Mouse (Mus musculus) liver, embryonic 11.5 days (tissue): ENCODE results near the gene Folr1. TPM values are rescaled to one million over a fixed set of nuclear protein-coding genes. Genes with fewer than 3 reads are reported as not detected.

Experiments used
- ATAC-seq: fragments of 200-750 bp; cut with Nextera tagmentation; replicated peaks from 2 replicates; pipeline ENCODE4 v1.8.0; 2017; ENCODE audit warnings: moderate number of reproducible peaks, mild to moderate bottlenecking, moderate TSS enrichment, moderate library complexity; ENCODE audit not compliant: low FRiP score
- DNase-seq: peaks from one replicate; pipeline ENCODE4 v3.0.0-alpha.2; 2017; ENCODE audit warnings: low spot score
- H3K27ac ChIP-seq: fragments of 300-500 bp; sonication (generic); 2 replicates; pipeline ENCODE4 v1.5.1; 2014; ENCODE audit warnings: mild to moderate bottlenecking, low read depth, low read length, control low read depth
- H3K27me3 ChIP-seq: fragments of 300-500 bp; sonication (generic); replicated peaks from 2 replicates; pipeline ENCODE4 v1.6.1; 2014; ENCODE audit warnings: low read length, mixed read lengths; ENCODE audit not compliant: control insufficient read depth, insufficient read depth
- H3K36me3 ChIP-seq: fragments of 300-500 bp; sonication (generic); 2 replicates; pipeline ENCODE4 v1.6.1; 2014; ENCODE audit warnings: mild to moderate bottlenecking, low read length, moderate library complexity, mixed read lengths; ENCODE audit not compliant: control insufficient read depth, insufficient read depth
- H3K4me1 ChIP-seq: fragments of 300-500 bp; sonication (generic); replicated peaks from 2 replicates; pipeline ENCODE4 v1.6.1; 2014; ENCODE audit warnings: low read length, mixed read lengths; ENCODE audit not compliant: control insufficient read depth, insufficient read depth
- H3K4me2 ChIP-seq: fragments of 300-500 bp; sonication (generic); 2 replicates; pipeline ENCODE4 v1.6.1; 2014; ENCODE audit warnings: mild to moderate bottlenecking, control low read depth, moderate library complexity
- H3K4me3 ChIP-seq: fragments of 300-500 bp; sonication (generic); 2 replicates; pipeline ENCODE4 v1.5.1; 2014; ENCODE audit warnings: low read depth, low read length, control low read depth
- H3K9ac ChIP-seq: fragments of 300-500 bp; sonication (generic); 2 replicates; pipeline ENCODE4 v1.6.1; 2014; ENCODE audit warnings: low read depth, low read length, control low read depth
- H3K9me3 ChIP-seq: fragments of 300-500 bp; sonication (generic); 2 replicates; pipeline ENCODE4 v1.6.1; 2016; ENCODE audit warnings: low read length, inconsistent platforms, mixed read lengths; ENCODE audit not compliant: control insufficient read depth
- WGBS: fragments of 180-500 bp; shearing (Covaris S2); extraction: QIAGEN DNeasy Blood & Tissue Kit; methylation state at CpG from one replicate; pipeline ENCODE4 v1.1.7; 2014; 5-methylcytosine and 5-hydroxymethylcytosine counted together
- polyA plus RNA-seq: library from polyadenylated mRNA; unstranded; fragments of >200 nt; fragmentation: Nextera tagmentation; extraction: Ambion mirVana; gene quantifications from 2 replicates; pipeline ENCODE4 v1.2.1, GENCODE M21; 2014

The Folr1 gene
- polyA plus RNA-seq, 1 experiment from 2014 or later = 0.27 TPM

GRCm38 (mm10) chr7:101901969-101902368 lies 31.4 kb upstream of the Folr1 start:
- 85% methylated on average over 10 of the region's 10 CpGs for whole genome bisulfite sequencing
- no peak overlapping the region for H3K4me3 ChIP-seq
- peaks cover 6% of the 10 kb centered on the region for H3K4me1 ChIP-seq
- H3K4me2 ChIP-seq = no peak overlapping the region
- H3K27me3 ChIP-seq = no peaks in the 10 kb centered on the region
- H3K27ac ChIP-seq = no peak overlapping the region
- DNase-seq (no peak), ATAC-seq (no peak)
- no peak overlapping the region for H3K9ac ChIP-seq
- peaks cover 12% of the 10 kb centered on the region; the same call in 1 of the 2 replicates for H3K36me3 ChIP-seq
- H3K9me3 ChIP-seq = no peaks in the 10 kb centered on the region

- Histone ChIP-seq H3K36me3 (peaks cover 12% of the 10 kb centered on the region; the same call in 1 of the 2 replicates), H3K4me3 (no peak overlapping the region), H3K9me3 (no peaks in the 10 kb centered on the region), H3K9ac (no peak overlapping the region), H3K27ac (no peak overlapping the region), H3K4me2 (no peak overlapping the region), H3K4me1 (no peaks in the 10 kb centered on the region; the same call in 1 of the 2 replicates), H3K27me3 (no peaks in the 10 kb centered on the region)
- 89% methylated on average over 16 of the region's 16 CpGs for WGBS
- no peak for DNase-seq
- no peak for ATAC-seq
Observed at GRCm38 (mm10) chr7:101900331-101901097, 29.9 kb upstream of the Folr1 start.

- Histone ChIP-seq H3K36me3 (peaks cover 4% of the 10 kb centered on the region; the same call in 1 of the 2 replicates), H3K4me3 (peak overlapping the region; percentile 53), H3K4me2 (peak overlapping the region; percentile 81), H3K9ac (peak overlapping the region; percentile 77), H3K9me3 (no peaks in the 10 kb centered on the region), H3K27me3 (no peaks in the 10 kb centered on the region), H3K4me1 (peaks cover 4% of the 10 kb centered on the region), H3K27ac (peak overlapping the region; percentile 83)
- DNase-seq = peak; percentile 95
- under 1% methylated on average over 57 of the region's 57 CpGs for WGBS
- ATAC-seq = peak; percentile 97
Observed at GRCm38 (mm10) chr7:101896104-101897066, 25.8 kb upstream of the Folr1 start.

GRCm38 (mm10) chr7:101895695-101896094 lies 25.1 kb upstream of the Folr1 start:
- Histone ChIP-seq H3K9me3 (no peaks in the 10 kb centered on the region), H3K36me3 (peaks cover 4% of the 10 kb centered on the region; the same call in 1 of the 2 replicates), H3K4me2 (peak overlapping the region; percentile 41), H3K4me1 (peaks cover 4% of the 10 kb centered on the region), H3K4me3 (peak overlapping the region; percentile 53), H3K27me3 (no peaks in the 10 kb centered on the region), H3K9ac (peak overlapping the region; percentile 28; the same call in 1 of the 2 replicates), H3K27ac (no peak overlapping the region)
- DNase-seq (no peak), ATAC-seq (peak; percentile 6; the same call in 1 of the 2 replicates)
- 28% methylated on average over 9 of the region's 9 CpGs for WGBS

- Histone ChIP-seq H3K4me1 (no peaks in the 10 kb centered on the region), H3K4me2 (no peak overlapping the region), H3K9me3 (no peaks in the 10 kb centered on the region), H3K4me3 (no peak overlapping the region), H3K9ac (no peak overlapping the region), H3K27ac (no peak overlapping the region), H3K36me3 (no peaks in the 10 kb centered on the region), H3K27me3 (no peaks in the 10 kb centered on the region)
- DNase-seq (no peak), ATAC-seq (no peak)
- WGBS = 77% methylated on average over 4 of the region's 4 CpGs
Observed at GRCm38 (mm10) chr7:101888460-101888859, 17.9 kb upstream of the Folr1 start.

GRCm38 (mm10) chr7:101886274-101886673 lies 15.7 kb upstream of the Folr1 start:
- Histone ChIP-seq H3K4me1 (no peaks in the 10 kb centered on the region), H3K9me3 (no peaks in the 10 kb centered on the region), H3K36me3 (no peaks in the 10 kb centered on the region), H3K4me3 (no peak overlapping the region), H3K27ac (no peak overlapping the region), H3K27me3 (no peaks in the 10 kb centered on the region), H3K4me2 (no peak overlapping the region), H3K9ac (no peak overlapping the region)
- ATAC-seq = no peak
- 78% methylated on average over 6 of the region's 6 CpGs for WGBS
- no peak for DNase-seq

- no peak overlapping the region for H3K4me3 ChIP-seq
- H3K4me2 ChIP-seq = no peak overlapping the region
- no peaks in the 10 kb centered on the region for H3K27me3 ChIP-seq
- no peak overlapping the region for H3K27ac ChIP-seq
- WGBS = 97% methylated on average over 4 of the region's 4 CpGs
- no peaks in the 10 kb centered on the region for H3K9me3 ChIP-seq
- no peaks in the 10 kb centered on the region for H3K4me1 ChIP-seq
- no peak for DNase-seq
- no peak for ATAC-seq
- H3K36me3 ChIP-seq = no peaks in the 10 kb centered on the region
- H3K9ac ChIP-seq = no peak overlapping the region
Observed at GRCm38 (mm10) chr7:101884160-101884559, 13.6 kb upstream of the Folr1 start.

- no peak overlapping the region for H3K27ac ChIP-seq
- no peaks in the 10 kb centered on the region for H3K4me1 ChIP-seq
- DNase-seq (no peak), ATAC-seq (no peak)
- no peak overlapping the region for H3K9ac ChIP-seq
- 64% methylated on average over 9 of the region's 9 CpGs for WGBS
- no peaks in the 10 kb centered on the region for H3K9me3 ChIP-seq
- H3K27me3 ChIP-seq = no peaks in the 10 kb centered on the region
- H3K4me3 ChIP-seq = no peak overlapping the region
- H3K36me3 ChIP-seq = no peaks in the 10 kb centered on the region
- H3K4me2 ChIP-seq = no peak overlapping the region
Observed at GRCm38 (mm10) chr7:101882413-101883154, 12.0 kb upstream of the Folr1 start.
